Mouse (Mus musculus): ENCODE measurements around the gene Tmem184b. TPM values are rescaled to one million over a fixed set of nuclear protein-coding genes. Genes with fewer than 3 reads are reported as not detected.

Tmem184b gene
- polyA plus RNA-seq, 1 experiment from 2014 or later: 61.7 TPM

GRCm38 (mm10) chr15:79428616-79429015 lies 25.2 kb upstream of the Tmem184b start:
- H3K9ac ChIP-seq: no peak overlapping the region
- 69% methylated on average over 4 of the region's 4 CpGs for WGBS
- no peak overlapping the region for H3K4me3 ChIP-seq
- no peak for ATAC-seq (ENCODE audit: insufficient number of reproducible peaks, insufficient read depth, low FRiP score, low TSS enrichment)
- H3K27me3 ChIP-seq: no peaks in the 10 kb centered on the region
- H3K9me3 ChIP-seq: no peaks in the 10 kb centered on the region
- H3K4me2 ChIP-seq (replicated peaks): no peak overlapping the region
- H3K27ac ChIP-seq: no peak overlapping the region
- H3K4me1 ChIP-seq: no peaks in the 10 kb centered on the region; the same call in 1 of the 2 replicates
- H3K36me3 ChIP-seq: peaks cover 98% of the 10 kb centered on the region

GRCm38 (mm10) chr15:79427516-79427915 lies 24.1 kb upstream of the Tmem184b start:
- Histone ChIP-seq H3K4me1 (no peaks in the 10 kb centered on the region; the same call in 1 of the 2 replicates), H3K9ac (no peak overlapping the region), H3K9me3 (no peaks in the 10 kb centered on the region), H3K36me3 (peaks cover 99% of the 10 kb centered on the region), H3K4me2 (replicated peaks) (no peak overlapping the region), H3K27me3 (no peaks in the 10 kb centered on the region), H3K4me3 (no peak overlapping the region), H3K27ac (no peak overlapping the region)
- WGBS: 88% methylated on average over 6 of the region's 6 CpGs
- ATAC-seq (ENCODE audit: insufficient number of reproducible peaks, insufficient read depth, low FRiP score, low TSS enrichment): no peak

GRCm38 (mm10) chr15:79425516-79425915 lies 22.1 kb upstream of the Tmem184b start:
- H3K9ac ChIP-seq: no peak overlapping the region
- peaks cover 99% of the 10 kb centered on the region for H3K36me3 ChIP-seq
- no peaks in the 10 kb centered on the region for H3K27me3 ChIP-seq
- 76% methylated on average over 11 of the region's 11 CpGs for WGBS
- H3K27ac ChIP-seq: no peak overlapping the region
- no peaks in the 10 kb centered on the region for H3K4me1 ChIP-seq
- no peak overlapping the region for H3K4me2 ChIP-seq (replicated peaks)
- no peak overlapping the region for H3K4me3 ChIP-seq
- H3K9me3 ChIP-seq: no peaks in the 10 kb centered on the region
- no peak for ATAC-seq (ENCODE audit: insufficient number of reproducible peaks, insufficient read depth, low FRiP score, low TSS enrichment)

- WGBS: 94% methylated on average over 17 of the region's 17 CpGs
- Histone ChIP-seq H3K9ac (no peak overlapping the region), H3K4me3 (no peak overlapping the region), H3K36me3 (peaks cover 99% of the 10 kb centered on the region), H3K9me3 (no peaks in the 10 kb centered on the region), H3K27ac (no peak overlapping the region), H3K4me1 (no peaks in the 10 kb centered on the region), H3K27me3 (no peaks in the 10 kb centered on the region), H3K4me2 (replicated peaks) (no peak overlapping the region)
- no peak for ATAC-seq (ENCODE audit: insufficient number of reproducible peaks, insufficient read depth, low FRiP score, low TSS enrichment)
Measured at GRCm38 (mm10) chr15:79424602-79425001, 21.2 kb upstream of the Tmem184b start.

- H3K4me3 ChIP-seq: no peak overlapping the region
- no peak overlapping the region for H3K27ac ChIP-seq
- H3K9me3 ChIP-seq: no peaks in the 10 kb centered on the region
- H3K4me1 ChIP-seq: no peaks in the 10 kb centered on the region
- no peaks in the 10 kb centered on the region for H3K27me3 ChIP-seq
- no peak overlapping the region for H3K4me2 ChIP-seq (replicated peaks)
- no peak for ATAC-seq (ENCODE audit: insufficient number of reproducible peaks, insufficient read depth, low FRiP score, low TSS enrichment)
- peaks cover 98% of the 10 kb centered on the region for H3K36me3 ChIP-seq
- no peak overlapping the region for H3K9ac ChIP-seq
- WGBS: 87% methylated on average over 6 of the region's 6 CpGs
Measured at GRCm38 (mm10) chr15:79422715-79423243, 19.4 kb upstream of the Tmem184b start.

- Histone ChIP-seq H3K4me1 (no peaks in the 10 kb centered on the region), H3K9me3 (no peaks in the 10 kb centered on the region), H3K4me3 (no peak overlapping the region), H3K27me3 (no peaks in the 10 kb centered on the region), H3K9ac (no peak overlapping the region), H3K27ac (no peak overlapping the region), H3K36me3 (peaks cover 74% of the 10 kb centered on the region), H3K4me2 (replicated peaks) (no peak overlapping the region)
- 87% methylated on average over 11 of the region's 11 CpGs for WGBS
- no peak for ATAC-seq (ENCODE audit: insufficient number of reproducible peaks, insufficient read depth, low FRiP score, low TSS enrichment)
Measured at GRCm38 (mm10) chr15:79418677-79419076, 15.3 kb upstream of the Tmem184b start.

GRCm38 (mm10) chr15:79418265-79418664 lies 14.9 kb upstream of the Tmem184b start:
- no peaks in the 10 kb centered on the region for H3K9me3 ChIP-seq
- H3K9ac ChIP-seq: no peak overlapping the region
- no peak overlapping the region for H3K27ac ChIP-seq
- no peak overlapping the region for H3K4me2 ChIP-seq (replicated peaks)
- H3K27me3 ChIP-seq: no peaks in the 10 kb centered on the region
- no peak overlapping the region for H3K4me3 ChIP-seq
- 91% methylated on average over 3 of the region's 3 CpGs for WGBS
- no peaks in the 10 kb centered on the region for H3K4me1 ChIP-seq
- ATAC-seq (ENCODE audit: insufficient number of reproducible peaks, insufficient read depth, low FRiP score, low TSS enrichment): no peak
- H3K36me3 ChIP-seq: peaks cover 70% of the 10 kb centered on the region

GRCm38 (mm10) chr15:79417379-79417778 lies 14.0 kb upstream of the Tmem184b start:
- Histone ChIP-seq H3K9me3 (no peaks in the 10 kb centered on the region), H3K36me3 (peaks cover 61% of the 10 kb centered on the region), H3K27me3 (no peaks in the 10 kb centered on the region), H3K27ac (no peak overlapping the region), H3K9ac (no peak overlapping the region), H3K4me2 (replicated peaks) (no peak overlapping the region), H3K4me3 (no peak overlapping the region), H3K4me1 (peaks cover 5% of the 10 kb centered on the region)
- 93% methylated on average over 3 of the region's 3 CpGs for WGBS
- no peak for ATAC-seq (ENCODE audit: insufficient number of reproducible peaks, insufficient read depth, low FRiP score, low TSS enrichment)

GRCm38 (mm10) chr15:79416460-79417085 lies 13.2 kb upstream of the Tmem184b start:
- Histone ChIP-seq H3K9me3 (no peaks in the 10 kb centered on the region), H3K9ac (no peak overlapping the region), H3K4me2 (replicated peaks) (no peak overlapping the region), H3K4me1 (peaks cover 6% of the 10 kb centered on the region), H3K27ac (no peak overlapping the region), H3K36me3 (peaks cover 53% of the 10 kb centered on the region), H3K27me3 (no peaks in the 10 kb centered on the region), H3K4me3 (no peak overlapping the region)
- 89% methylated on average over 10 of the region's 10 CpGs for WGBS
- no peak for ATAC-seq (ENCODE audit: insufficient number of reproducible peaks, insufficient read depth, low FRiP score, low TSS enrichment)

- H3K9ac ChIP-seq: no peak overlapping the region
- H3K4me1 ChIP-seq: peaks cover 6% of the 10 kb centered on the region
- H3K4me3 ChIP-seq: no peak overlapping the region
- H3K4me2 ChIP-seq (replicated peaks): no peak overlapping the region
- H3K36me3 ChIP-seq: peaks cover 33% of the 10 kb centered on the region
- H3K27me3 ChIP-seq: no peaks in the 10 kb centered on the region
- no peaks in the 10 kb centered on the region for H3K9me3 ChIP-seq
- WGBS: 42% methylated on average over 4 of the region's 4 CpGs
- H3K27ac ChIP-seq: no peak overlapping the region
- no peak for ATAC-seq (ENCODE audit: insufficient number of reproducible peaks, insufficient read depth, low FRiP score, low TSS enrichment)
Measured at GRCm38 (mm10) chr15:79414513-79414912, 11.1 kb upstream of the Tmem184b start.

- no peak overlapping the region for H3K9ac ChIP-seq
- peaks cover 6% of the 10 kb centered on the region for H3K4me1 ChIP-seq
- WGBS: 79% methylated on average over 8 of the region's 8 CpGs
- no peak overlapping the region for H3K4me3 ChIP-seq
- ATAC-seq (ENCODE audit: insufficient number of reproducible peaks, insufficient read depth, low FRiP score, low TSS enrichment): no peak
- H3K27me3 ChIP-seq: no peaks in the 10 kb centered on the region
- no peak overlapping the region for H3K27ac ChIP-seq
- no peak overlapping the region for H3K4me2 ChIP-seq (replicated peaks)
- H3K9me3 ChIP-seq: no peaks in the 10 kb centered on the region
- peaks cover 26% of the 10 kb centered on the region for H3K36me3 ChIP-seq
Measured at GRCm38 (mm10) chr15:79413802-79414201, 10.4 kb upstream of the Tmem184b start.

GRCm38 (mm10) chr15:79413201-79413600 lies 9.8 kb upstream of the Tmem184b start:
- H3K4me2 ChIP-seq (replicated peaks): no peak overlapping the region
- no peak overlapping the region for H3K27ac ChIP-seq
- ATAC-seq (ENCODE audit: insufficient number of reproducible peaks, insufficient read depth, low FRiP score, low TSS enrichment): no peak
- peaks cover 6% of the 10 kb centered on the region for H3K4me1 ChIP-seq
- H3K9ac ChIP-seq: no peak overlapping the region
- 86% methylated on average over 3 of the region's 3 CpGs for WGBS
- H3K4me3 ChIP-seq: no peak overlapping the region
- peaks cover 20% of the 10 kb centered on the region for H3K36me3 ChIP-seq
- no peaks in the 10 kb centered on the region for H3K27me3 ChIP-seq
- no peaks in the 10 kb centered on the region for H3K9me3 ChIP-seq

Measured in embryonic facial prominence, embryonic 12.5 days (tissue).